Mouse (Mus musculus) brain, embryonic 14.5 days (tissue): ENCODE measurements around the gene Trmt10a. TPM values are rescaled to one million over a fixed set of nuclear protein-coding genes. Genes with fewer than 3 reads are reported as not detected.

ENCODE experiments used
- DNase-seq: peaks from one replicate; pipeline ENCODE4 v3.0.0-alpha.2; 2011; ENCODE audit warnings: low read depth
- CTCF ChIP-seq: fragments of 200-500 bp; IDR thresholded peaks from 2 replicates; pipeline ENCODE4 v1.5.1; 2012; ENCODE audit warnings: inconsistent platforms, mild to moderate bottlenecking, moderate library complexity, borderline replicate concordance; ENCODE audit not compliant: insufficient read depth, insufficient read length; ENCODE audit errors: extremely low read depth
- POLR2A ChIP-seq: fragments of 200-500 bp; IDR thresholded peaks from 2 replicates; pipeline ENCODE4 v1.6.1; 2012; ENCODE audit warnings: mild to moderate bottlenecking, inconsistent platforms, borderline replicate concordance; ENCODE audit not compliant: poor library complexity, insufficient read depth, insufficient read length, severe bottlenecking; ENCODE audit errors: extremely low read depth
- polyA plus RNA-seq: library from polyadenylated mRNA; depleted of rRNA; stranded (reverse); fragments of >200 nt; gene quantifications from 2 replicates; pipeline ENCODE4 v1.2.3, GENCODE M21; 2012; rRNA removed

Gene Trmt10a
- polyA plus RNA-seq, result 6.6 and 7.3 TPM in 2 replicates

DNA sequence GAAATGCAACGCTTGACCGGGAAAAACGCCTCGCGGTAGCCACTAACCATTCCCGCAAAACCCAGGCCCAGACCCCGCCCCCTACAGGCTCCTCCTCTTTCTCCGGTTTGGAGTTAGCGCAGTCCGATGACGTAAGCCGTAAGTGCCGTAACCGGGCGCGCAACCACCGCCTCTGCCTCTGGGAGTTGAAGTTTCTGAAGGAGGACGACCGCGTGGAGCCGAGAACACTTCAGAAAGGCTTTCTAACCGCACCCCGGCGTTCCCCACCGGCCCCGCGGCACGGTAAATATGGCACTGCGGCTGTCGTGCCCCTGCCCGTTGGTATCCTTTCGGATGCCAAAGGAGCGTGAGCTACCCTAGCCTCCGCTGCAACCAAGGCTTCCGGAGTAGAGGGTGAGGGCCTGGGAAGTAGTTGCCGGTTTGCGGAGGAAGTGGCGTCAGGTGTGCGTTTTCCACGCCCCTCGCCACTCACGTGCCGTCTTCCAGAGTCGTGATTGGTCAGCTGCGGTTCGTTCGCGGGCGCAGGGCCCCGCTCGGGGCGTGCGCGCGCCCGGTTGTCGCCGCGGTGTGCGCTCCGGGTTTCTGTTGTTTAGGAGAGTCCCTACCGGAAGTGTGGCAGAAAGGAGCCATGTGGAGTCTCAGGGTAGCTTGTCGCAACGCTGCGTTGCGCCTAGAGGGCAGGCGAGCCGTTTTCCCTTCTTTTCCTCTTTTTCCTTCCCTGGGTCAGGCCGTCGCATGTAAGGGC, at the start of gene Trmt10a:
Gene Trmt10a (plus strand): TSS at position 134 of the 745 bp plus-strand sequence.
- TF ChIP-seq CTCF (no peak), POLR2A (peak; percentile 70)
- DNase-seq, result peak; percentile 100

GRCm38 (mm10) chr3:138095301-138095700, 47.9 kb upstream of the Trmt10a start:
- TF ChIP-seq POLR2A (no peak), CTCF (no peak)
- DNase-seq, result peak; percentile 43

- TF ChIP-seq POLR2A (no peak), CTCF (no peak)
Measured at GRCm38 (mm10) chr3:138095718-138096117, 47.5 kb upstream of the Trmt10a start.

DNA sequence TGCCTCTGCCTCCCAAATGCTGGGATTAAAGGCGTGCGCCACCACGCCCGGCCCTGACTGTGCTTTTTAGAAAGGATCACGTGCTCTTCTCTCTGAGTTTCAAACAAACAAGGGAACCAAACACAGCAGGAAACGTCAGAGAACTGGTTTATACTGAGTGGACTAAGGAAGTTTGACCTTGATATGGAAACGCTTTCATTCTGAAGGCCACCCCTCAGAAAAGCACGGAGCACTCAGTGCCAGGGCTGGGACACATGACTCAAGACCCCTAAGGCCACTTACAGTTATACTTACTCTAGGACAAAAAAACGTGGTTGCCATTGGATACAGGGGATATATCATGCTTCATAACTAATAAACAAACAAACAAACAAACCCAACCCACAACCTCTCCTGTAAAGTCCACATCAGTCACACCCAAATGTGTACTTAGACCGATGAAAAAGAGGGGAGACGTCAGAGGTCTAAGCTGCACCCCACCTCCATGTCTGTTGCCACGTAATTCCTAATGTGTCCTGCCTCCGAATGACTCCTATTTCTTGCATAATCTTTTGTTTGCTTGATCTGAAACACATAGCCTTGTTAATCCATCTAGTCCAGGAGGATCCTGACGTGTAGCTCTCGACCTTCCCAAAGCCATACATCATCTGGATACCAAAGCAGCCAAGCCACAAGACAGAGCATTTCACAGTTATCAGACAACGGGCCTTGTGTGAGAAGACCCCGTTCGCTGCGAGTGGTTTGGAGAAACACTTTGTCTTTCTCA, 46.8 kb upstream of the Trmt10a start:
- TF ChIP-seq CTCF, result no peak
- TF ChIP-seq POLR2A, result no peak

More at GRCm38 (mm10) chr3:138095718-138096117, 47.5 kb upstream of the Trmt10a start:
- DNase-seq, result peak; percentile 84

GRCm38 (mm10) chr3:138097718-138098117, 45.5 kb upstream of the Trmt10a start:
- no peak for TF ChIP-seq POLR2A
- no peak for TF ChIP-seq CTCF
- DNase-seq, result no peak

More for the DNA sequence above, 46.8 kb upstream of the Trmt10a start:
- no peak for DNase-seq

GRCm38 (mm10) chr3:138101936-138102335, 41.3 kb upstream of the Trmt10a start:
- DNase-seq, result no peak
- TF ChIP-seq POLR2A (no peak), CTCF (no peak)

DNA sequence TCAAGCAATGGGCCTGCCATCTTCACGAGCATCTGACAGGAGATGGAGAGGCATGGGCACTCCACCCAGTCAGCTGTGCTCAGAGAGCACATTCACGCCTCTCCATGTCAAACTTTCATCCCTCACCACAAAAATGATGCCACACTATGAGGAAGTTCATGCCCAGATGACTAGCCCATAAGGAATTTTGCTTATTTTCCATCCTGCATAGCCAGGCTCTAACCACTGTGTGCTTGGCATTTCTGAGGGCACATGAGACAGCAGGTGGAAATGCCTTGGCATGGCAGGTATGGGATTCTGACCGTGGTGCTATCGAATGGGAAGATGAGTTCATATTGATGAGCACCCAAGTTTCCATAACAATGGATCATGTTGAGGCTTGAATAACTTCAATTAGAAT, 39.6 kb upstream of the Trmt10a start:
- TF ChIP-seq POLR2A (no peak), CTCF (no peak)
- DNase-seq, result no peak

DNA sequence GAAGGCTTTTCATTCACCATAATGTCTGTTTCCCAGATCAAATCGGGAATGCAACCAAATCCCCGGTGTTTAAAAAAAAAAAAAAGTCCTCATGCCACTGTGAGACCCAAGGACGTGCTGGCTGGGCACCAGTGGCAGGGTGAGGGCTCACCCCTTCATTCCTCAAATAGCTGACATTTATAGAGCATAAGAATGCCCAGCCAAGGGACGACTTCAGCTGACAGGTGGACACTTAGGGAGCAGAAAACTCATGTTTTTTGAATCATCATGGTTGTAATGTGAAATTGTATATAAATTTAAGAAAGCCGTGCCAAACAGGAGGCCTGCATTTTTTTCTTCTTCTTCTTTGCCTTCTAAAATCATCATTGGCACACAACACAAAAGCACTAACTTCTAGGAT, 38.2 kb upstream of the Trmt10a start:
- TF ChIP-seq CTCF (no peak), POLR2A (no peak)

GRCm38 (mm10) chr3:138106887-138107286, 36.4 kb upstream of the Trmt10a start:
- TF ChIP-seq POLR2A (no peak), CTCF (no peak)
- no peak for DNase-seq

More for the DNA sequence above, 38.2 kb upstream of the Trmt10a start:
- no peak for DNase-seq

- DNase-seq, result no peak
- TF ChIP-seq POLR2A (no peak), CTCF (no peak)
Measured at GRCm38 (mm10) chr3:138110910-138111782, 32.1 kb upstream of the Trmt10a start.

DNA sequence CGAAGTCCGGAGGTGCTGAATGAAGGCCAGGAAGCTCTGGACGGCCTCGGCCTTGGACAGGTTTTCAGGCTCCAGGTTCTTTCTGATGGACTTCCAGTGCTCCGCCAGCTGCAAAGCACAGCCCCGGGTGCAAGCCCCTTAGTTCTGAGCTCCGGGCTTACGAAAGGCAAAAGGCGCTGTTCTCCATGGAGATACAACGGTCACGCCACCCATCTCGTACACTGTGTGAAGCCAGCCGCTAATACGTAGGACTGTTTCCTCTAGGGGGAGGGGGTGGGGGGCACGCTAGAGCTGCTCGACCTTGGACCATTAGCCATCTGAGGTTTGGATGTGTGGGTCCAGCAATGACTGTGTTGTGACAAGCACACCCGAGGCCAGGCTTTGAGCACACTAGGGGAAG, 29.1 kb upstream of the Trmt10a start:
- no peak for TF ChIP-seq CTCF
- DNase-seq, result no peak
